Mouse (Mus musculus) thymus, postnatal 0 days (tissue): ENCODE data around the gene Maml1. TPM values are rescaled to one million over a fixed set of nuclear protein-coding genes. Genes with fewer than 3 reads are reported as not detected.
"Not testable (repeated sequence)": the region's sequence is repeated elsewhere in the genome, so short reads cannot be mapped to it uniquely, and the experiment has no call there.

Experiments used
- DNase-seq: peaks from one replicate; pipeline ENCODE4 v3.0.0-alpha.2; 2015; ENCODE audit warnings: low spot score
- polyA plus RNA-seq: library from polyadenylated mRNA; unstranded; fragments of >200 nt; fragmentation: Nextera tagmentation; extraction: Ambion mirVana; gene quantifications from 2 replicates; pipeline ENCODE4 v1.2.1, GENCODE M21; 2015

Gene Maml1
- 4.7 and 5.3 TPM in 2 replicates for polyA plus RNA-seq

- peak; percentile 97 for DNase-seq
These were observed at the start of gene Maml1 for GRCm38 (mm10) chr11:50292190-50292855. Maml1 (minus strand) TSS chr11:50292311.

DNA sequence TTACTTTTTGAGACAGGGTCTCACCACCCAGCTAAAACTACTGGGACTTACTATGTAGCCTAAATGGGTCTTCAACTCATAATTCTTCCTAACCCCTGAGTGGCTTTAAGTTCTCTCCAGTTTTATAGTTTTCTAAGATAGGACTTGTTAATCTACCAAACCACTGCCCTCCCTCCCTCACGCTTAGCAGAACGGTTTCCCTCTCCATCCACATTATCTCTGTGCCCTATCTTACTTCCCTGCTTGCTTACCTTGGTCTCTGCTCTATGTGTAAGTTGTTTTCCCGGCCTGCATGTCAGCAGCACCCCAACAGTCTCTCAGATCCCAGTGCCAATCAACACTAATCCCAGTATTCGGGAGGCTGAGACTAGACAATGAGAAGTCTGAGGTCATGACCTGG, 44.8 kb upstream of the Maml1 start:
- no peak for DNase-seq

DNA sequence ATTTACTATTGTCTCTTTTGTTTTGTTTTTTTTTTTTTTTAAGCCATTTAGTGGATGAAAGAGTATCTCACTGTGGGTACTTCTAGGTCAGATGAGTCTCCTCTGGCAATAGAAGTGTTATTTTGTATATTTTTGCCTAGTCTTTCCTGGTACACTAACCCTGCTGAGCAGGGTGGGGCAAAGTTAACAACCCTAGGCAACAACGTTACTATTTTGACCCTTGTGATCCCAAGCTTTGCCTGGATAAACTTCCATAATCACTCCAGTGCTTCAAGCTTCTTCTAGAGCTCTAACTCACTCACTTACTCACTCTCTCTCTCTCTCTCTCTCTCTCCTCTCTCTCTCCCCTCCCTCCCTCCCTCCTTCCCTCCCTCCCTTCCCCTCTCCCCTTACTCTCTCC, 44.0 kb upstream of the Maml1 start:
- DNase-seq: no peak

- no peak for DNase-seq
These were observed 41.1 kb upstream of the Maml1 start for GRCm38 (mm10) chr11:50333181-50333580.

DNA sequence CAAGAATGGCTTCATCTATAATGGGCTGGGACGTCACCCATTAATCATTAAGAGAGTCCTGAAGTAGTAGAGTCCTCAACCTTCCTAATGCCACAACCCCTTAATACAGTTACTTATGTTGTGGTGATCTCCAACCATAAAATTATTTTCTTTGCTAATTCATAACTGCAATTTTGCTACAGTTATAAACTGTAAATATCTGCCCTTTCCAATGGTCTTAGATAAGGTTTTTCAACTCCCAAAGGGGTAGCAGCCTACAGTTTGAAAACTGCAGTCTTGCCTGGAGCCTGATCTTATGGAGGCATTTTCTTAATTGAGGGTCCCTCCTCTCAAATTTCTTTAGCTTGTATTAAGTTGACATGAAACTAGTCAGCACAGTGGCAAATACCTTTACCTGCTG, 37.3 kb upstream of the Maml1 start:
- DNase-seq: no peak

GRCm38 (mm10) chr11:50328075-50328625, 36.0 kb upstream of the Maml1 start:
- no peak for DNase-seq

DNA sequence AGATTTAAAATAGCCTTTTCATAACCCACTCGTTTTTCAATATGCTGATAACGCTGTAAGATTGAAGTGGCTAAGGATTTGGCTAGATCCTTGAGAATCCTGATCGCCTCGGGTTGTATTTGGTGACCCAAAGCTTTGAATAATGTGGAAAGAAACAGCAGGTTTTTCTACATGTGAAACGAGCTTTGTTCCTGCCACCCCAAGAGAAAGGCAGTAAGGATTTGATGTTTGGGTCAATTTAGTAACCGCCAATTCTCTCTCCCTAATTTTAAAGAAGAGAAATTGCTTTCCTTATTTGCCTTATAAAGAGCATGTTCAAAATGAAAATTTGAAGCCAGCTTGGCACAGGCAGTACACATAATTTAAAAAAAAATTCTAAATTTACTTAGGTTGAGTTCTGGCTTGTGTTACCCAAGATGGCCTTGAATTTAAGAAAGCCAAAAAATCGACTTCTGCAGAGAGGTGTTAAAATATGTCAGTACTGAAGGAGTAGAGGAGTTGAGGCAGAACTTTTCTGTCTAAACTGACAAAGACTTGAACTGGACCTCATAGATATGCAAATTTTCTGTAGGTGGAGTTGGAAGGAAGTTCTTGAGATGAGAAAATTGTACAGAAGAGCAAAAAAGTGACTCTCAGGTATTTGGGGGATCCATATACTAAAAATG, 34.3 kb upstream of the Maml1 start:
- no peak for DNase-seq

DNA sequence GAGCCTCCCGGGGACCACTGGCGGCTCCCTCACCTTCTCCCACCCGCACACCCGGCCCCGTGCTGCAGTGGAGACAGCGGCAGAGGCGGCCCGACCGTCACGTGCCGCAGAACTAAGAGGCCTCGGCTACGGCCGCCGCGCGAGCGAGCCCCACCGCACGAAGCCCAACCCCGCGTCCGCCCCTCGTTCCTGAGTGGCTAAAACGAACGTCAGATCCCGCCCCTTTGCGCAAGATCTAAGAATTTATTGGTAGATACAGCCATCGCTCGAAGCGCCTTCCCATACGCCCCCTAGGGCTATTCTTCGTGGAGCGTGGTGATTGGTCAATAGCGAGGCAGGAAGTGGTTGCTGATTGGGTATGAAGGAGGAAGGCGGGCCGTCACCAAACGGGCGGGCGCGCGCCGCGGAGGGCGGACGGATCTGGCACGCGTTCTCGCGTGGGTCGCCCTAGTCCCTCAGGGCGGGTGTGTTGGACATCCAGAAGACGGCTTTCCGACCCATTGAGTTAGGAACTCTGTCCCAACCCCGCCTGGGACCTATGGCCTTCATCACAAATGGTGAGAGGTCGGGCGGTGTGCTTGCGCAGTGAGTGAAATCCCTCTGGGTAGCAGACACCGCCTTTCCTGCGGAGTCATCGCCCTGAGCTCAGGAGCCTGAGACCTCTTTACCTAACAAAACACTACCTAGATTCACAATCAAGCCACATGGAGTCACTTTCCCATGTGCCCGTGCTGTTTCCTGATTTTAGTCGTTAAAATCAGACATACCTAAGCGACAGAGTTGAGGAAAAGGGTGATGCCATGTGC, 33.6 kb upstream of the Maml1 start, which contains the start of gene Canx:
Canx (minus strand) TSS at position 178 of the 806 bp plus-strand sequence.
- peak; percentile 99 for DNase-seq

GRCm38 (mm10) chr11:50324751-50325471, 32.8 kb upstream of the Maml1 start:
- no peak for DNase-seq

GRCm38 (mm10) chr11:50323843-50324242, 31.7 kb upstream of the Maml1 start:
- no peak for DNase-seq

DNA sequence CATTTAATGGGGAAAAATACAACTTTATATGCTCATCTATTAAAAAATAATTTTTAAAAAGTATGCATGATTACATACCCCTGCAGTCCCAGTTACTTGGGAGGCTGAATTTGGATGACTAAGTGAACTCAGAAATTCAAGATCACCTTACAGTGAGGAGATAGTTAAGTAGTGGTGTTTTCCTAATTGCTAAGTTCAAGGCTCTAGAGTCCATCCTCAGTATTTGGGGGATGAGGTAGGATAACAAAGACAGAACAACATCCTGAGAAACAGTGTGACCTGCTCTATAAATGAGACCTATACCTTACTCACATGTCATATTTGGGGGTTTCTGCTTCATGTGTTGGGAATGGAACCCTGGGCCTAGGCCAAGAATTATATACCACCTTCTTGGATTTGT, 30.2 kb upstream of the Maml1 start:
- DNase-seq: no peak

DNA sequence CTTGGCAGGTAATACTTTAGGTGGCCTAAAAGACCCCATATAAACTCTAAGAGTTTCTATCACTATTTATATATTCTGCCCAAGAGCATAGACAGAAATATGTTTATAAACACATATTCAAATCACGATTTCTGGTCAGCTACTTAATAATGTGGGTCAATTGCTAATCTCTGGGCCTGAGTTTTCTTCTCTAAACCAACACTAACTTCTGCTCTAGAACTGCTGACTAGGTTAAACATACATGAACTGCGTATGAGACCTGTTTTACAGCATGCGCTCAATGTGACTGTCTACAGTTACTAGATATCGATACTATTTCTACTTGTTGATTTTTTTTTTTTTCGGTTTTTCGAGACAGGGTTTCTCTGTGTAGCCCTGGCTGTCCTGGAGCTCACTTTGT, 29.1 kb upstream of the Maml1 start:
- DNase-seq: no peak

DNA sequence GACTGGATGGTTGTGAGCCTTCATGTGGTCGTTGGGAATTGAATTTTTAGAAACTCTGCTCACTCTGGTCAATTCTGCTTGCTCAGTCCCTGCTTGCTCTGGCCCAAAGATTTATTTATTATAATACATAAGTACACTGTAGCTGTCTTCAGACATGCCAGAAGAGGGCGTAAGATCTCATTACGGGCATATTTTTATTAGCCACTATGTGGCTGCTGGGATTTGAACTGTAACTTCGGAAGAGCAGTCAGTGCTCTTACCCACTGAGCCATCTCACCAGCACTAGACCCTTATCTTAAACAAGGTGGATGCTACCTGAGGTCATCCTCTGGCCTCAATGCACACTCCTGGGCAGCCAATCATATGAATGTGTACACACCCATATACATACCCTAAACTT, 27.2 kb upstream of the Maml1 start:
- DNase-seq: not testable (repeated sequence)

DNA sequence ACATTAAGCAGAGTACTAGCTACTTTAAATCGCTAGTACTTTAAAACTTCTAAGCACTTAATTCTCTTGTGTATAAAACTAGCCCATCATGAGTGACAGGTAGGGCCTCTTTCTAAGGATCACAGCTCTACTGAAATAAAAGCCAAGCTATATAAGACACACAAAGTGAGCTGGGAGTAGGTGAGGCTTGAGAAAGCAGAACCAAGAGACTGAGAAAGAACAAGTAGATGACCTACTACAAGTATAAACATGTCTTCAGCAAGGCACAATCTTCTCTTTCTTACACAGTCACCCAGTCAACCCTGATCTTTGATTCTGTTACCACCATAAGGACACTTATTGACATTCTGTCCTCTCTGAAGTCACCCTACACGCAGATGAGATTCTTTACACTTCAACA, 20.7 kb upstream of the Maml1 start:
- no peak for DNase-seq

- no peak for DNase-seq
These were observed 11.3 kb upstream of the Maml1 start for GRCm38 (mm10) chr11:50303406-50303805.

DNA sequence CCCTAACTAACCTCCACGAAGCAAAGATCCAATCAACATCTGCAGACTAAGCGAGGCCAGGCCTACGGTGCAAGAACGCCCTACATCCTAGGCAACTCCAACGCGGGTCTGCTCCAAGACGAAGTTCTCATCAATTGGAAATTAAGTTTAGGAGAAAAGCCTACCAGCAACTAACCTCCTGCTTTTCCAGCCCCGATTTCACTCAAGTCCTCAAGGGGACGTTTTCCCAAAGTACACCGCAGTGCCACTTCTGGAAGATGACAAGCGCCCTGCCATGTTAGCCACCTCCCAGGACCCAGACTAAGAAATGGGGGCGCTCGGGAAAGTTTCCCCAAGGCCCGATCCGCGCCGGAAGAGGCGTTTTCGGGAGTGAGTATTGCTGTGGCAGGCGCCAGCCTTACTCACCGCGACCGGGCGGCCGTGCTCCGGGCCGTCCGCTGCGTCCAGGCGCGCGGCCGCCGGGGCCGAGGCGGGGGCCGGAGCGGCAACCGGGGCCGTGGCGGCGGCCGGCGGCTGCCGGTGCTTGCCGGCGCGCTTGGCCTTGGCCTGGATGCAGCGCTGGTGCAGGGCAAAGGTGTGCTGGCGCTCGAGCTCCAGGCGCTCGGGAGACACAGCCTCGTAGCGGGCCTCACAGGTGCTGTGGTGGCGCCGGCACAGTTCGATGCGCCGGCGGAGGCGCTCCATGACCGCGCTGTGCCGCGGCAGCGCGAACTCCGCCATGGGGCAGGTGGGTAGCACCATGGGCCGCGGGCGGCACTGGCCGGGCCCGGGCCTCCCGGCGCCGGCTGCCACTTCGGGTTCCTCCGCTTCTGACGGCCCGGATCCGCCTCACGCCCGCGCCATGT, 568 bp downstream of the Maml1 start:
- DNase-seq: peak; percentile 50

DNA sequence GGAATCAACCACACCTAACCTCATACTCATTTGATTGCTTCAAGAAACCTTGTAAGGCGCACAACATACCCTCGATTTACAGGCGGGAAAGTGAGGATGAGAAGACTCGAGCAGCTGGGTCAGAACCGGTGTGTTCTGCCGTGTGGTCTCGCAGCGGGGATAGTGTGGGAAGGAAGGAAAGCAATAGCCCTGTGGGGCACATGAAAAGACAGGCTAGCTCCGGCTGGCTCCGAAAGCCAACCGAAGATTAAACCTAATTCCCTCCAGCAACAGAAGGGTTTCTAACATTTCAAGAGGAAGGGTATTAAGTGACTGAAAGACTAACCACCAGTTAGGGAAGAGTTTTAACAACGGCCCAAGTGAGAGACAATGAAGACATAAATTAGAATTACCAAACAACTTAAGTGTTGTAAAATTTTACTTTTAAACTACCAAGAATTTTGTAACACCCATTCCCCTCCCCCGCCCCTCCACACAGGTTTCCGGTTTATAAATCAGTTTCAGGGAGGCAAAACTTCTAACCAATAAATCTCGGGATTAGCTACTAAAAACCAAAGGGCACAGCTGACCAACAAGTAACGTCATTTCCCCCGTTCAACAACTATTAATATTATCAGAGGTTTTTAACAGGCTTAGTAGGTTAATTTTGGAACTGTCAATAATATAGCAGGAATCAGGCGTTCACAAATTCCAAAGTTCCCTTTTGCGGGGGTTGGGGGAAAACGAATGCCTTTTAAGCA, 1.5 kb downstream of the Maml1 start:
- DNase-seq: no peak

DNA sequence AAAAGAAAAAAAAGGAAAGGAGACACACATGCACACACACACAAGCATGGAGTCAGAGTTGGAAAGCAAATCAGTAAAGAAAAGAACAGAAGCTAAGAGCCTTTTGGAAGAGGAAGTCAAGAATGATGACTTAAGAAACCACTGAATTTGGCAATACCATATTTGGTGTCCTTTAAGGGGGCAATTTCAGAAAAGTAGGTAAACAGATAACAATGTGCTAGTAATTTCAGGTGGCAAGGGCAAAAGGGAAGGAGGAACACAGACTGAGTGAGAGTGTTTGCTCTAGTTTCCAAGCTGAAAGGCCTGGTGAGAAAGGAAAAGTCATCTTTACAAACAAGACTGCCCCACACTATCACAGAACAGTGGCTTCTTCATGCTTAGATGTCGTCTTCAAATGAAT, 5.7 kb downstream of the Maml1 start:
- peak; percentile 7 for DNase-seq

DNA sequence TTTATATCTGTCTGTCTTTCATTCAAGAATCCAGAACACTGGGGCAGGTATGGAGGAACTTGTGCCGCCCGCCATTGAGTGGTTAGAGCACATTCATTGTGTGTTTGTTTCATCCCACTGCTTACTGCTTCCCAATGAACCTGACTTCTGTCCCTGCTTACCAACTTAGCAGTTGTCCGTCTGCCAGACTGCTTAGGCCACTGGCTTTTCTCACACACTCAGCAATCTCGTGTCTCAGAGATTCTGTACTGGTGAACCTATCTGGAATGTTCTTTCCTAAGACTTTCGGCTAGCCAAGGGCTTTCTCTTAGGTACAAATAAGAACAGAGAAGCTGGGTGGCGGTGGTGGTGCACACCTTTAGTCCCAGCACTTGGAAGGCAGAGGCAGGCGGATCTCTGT, 6.4 kb downstream of the Maml1 start:
- DNase-seq: no peak

- no peak for DNase-seq
These were observed 6.8 kb downstream of the Maml1 start for GRCm38 (mm10) chr11:50285263-50285662.
